Mouse (Mus musculus) MEL (cell line): ENCODE results near the gene Irx5. TPM values are rescaled to one million over a fixed set of nuclear protein-coding genes. Genes with fewer than 3 reads are reported as not detected.

Experiments
- DNase-seq: peaks from one replicate; pipeline ENCODE4 v3.0.0; 2011; ENCODE audit warnings: low read depth, low spot score
- H3K27ac ChIP-seq: 2 replicates; pipeline ENCODE4 v1.5.1; 2012; ENCODE audit warnings: low read depth, mild to moderate bottlenecking, control low read depth, low read length, moderate library complexity; ENCODE audit not compliant: control insufficient read depth
- H3K27me3 ChIP-seq, 2 experiments: fragments of 150-350 bp in 1 of 2; sonication (generic) in 1 of 2; 2 replicates each; pipeline ENCODE4 v1.6.1; 2012; ENCODE audit warnings: low read length in 2 of 2, mild to moderate bottlenecking in 2 of 2, improper control_type of control experiment in 1 of 2, moderate library complexity in 1 of 2; ENCODE audit not compliant: insufficient read depth in 2 of 2, control insufficient read depth in 1 of 2
- H3K36me3 ChIP-seq, 2 experiments: 2 replicates each; pipeline ENCODE4 v1.6.1; 2012 to 2014; ENCODE audit warnings: low read length in 2 of 2, improper control_type of control experiment in 1 of 2, inconsistent platforms in 1 of 2, mild to moderate bottlenecking in 1 of 2; ENCODE audit not compliant: insufficient read depth in 2 of 2, control insufficient read depth in 1 of 2
- H3K4me1 ChIP-seq, 2 experiments: fragments of 150-350 bp in 1 of 2; sonication (generic) in 1 of 2; 2 replicates each; pipeline ENCODE4 v1.6.1; 2012; ENCODE audit warnings: low read length in 2 of 2, improper control_type of control experiment in 1 of 2, mild to moderate bottlenecking in 1 of 2; ENCODE audit not compliant: insufficient read depth in 2 of 2, control insufficient read depth in 1 of 2
- H3K4me3 ChIP-seq, 2 experiments: fragments of 150-350 bp in 1 of 2; sonication (generic) in 1 of 2; 2 replicates each; pipeline ENCODE4 v1.5.1; 2012; ENCODE audit warnings: low read depth in 2 of 2, low read length in 2 of 2, mild to moderate bottlenecking in 2 of 2, moderate library complexity in 2 of 2, control low read depth in 1 of 2, improper control_type of control experiment in 1 of 2; ENCODE audit not compliant: control insufficient read depth in 1 of 2, insufficient read depth in 1 of 2
- H3K79me2 ChIP-seq: 2 replicates; pipeline ENCODE4 v1.6.1; 2012; ENCODE audit warnings: mild to moderate bottlenecking, low read length, moderate library complexity; ENCODE audit not compliant: control insufficient read depth, poor library complexity, insufficient read depth
- H3K9ac ChIP-seq: 2 replicates; pipeline ENCODE4 v1.6.1; 2012; ENCODE audit warnings: low read depth, mild to moderate bottlenecking, control low read depth, low read length, moderate library complexity; ENCODE audit not compliant: control insufficient read depth, poor library complexity, severe bottlenecking
- H3K9me3 ChIP-seq: fragments of 150-350 bp; sonication (generic); replicated peaks from 2 replicates; pipeline ENCODE4 v1.6.1; 2012; ENCODE audit warnings: mild to moderate bottlenecking, low read length, improper control_type of control experiment, moderate library complexity; ENCODE audit not compliant: insufficient read depth
- BHLHE40 ChIP-seq: IDR thresholded peaks from 2 replicates; pipeline ENCODE4 v1.6.1; 2012; ENCODE audit warnings: low read depth, mild to moderate bottlenecking, inconsistent platforms, low read length, improper control_type of control experiment, borderline replicate concordance
- CHD2 ChIP-seq: IDR thresholded peaks from 2 replicates; pipeline ENCODE4 v1.6.1; 2011; ENCODE audit warnings: low read length, improper control_type of control experiment
- CTCF ChIP-seq, 3 experiments: IDR thresholded peaks in 2 of 3; conservative IDR thresholded peaks in 1 of 3; 2 replicates each; pipeline ENCODE4 v1.5.1; 2011 to 2012; ENCODE audit warnings: low read length in 3 of 3, low read depth in 2 of 3, mild to moderate bottlenecking in 2 of 3, improper control_type of control experiment in 1 of 3, inconsistent platforms in 1 of 3, mixed read lengths in 1 of 3, moderate library complexity in 1 of 3; ENCODE audit not compliant: control insufficient read depth in 1 of 3, insufficient read depth in 1 of 3, poor library complexity in 1 of 3, severe bottlenecking in 1 of 3
- EP300 ChIP-seq, 2 experiments: IDR thresholded peaks; 2 replicates each; pipeline ENCODE4 v1.6.1; 2011; ENCODE audit warnings: improper control_type of control experiment in 2 of 2, low read length in 2 of 2, low read depth in 1 of 2, mild to moderate bottlenecking in 1 of 2
- GABPA ChIP-seq: IDR thresholded peaks from 2 replicates; pipeline ENCODE4 v1.6.1; 2012; ENCODE audit warnings: low read depth, mild to moderate bottlenecking, inconsistent platforms, low read length, improper control_type of control experiment, moderate library complexity
- HCFC1 ChIP-seq: IDR thresholded peaks from 2 replicates; pipeline ENCODE4 v1.6.1; 2012; ENCODE audit warnings: low read depth, mild to moderate bottlenecking, inconsistent platforms, low read length, improper control_type of control experiment, moderate library complexity
- JUND ChIP-seq: IDR thresholded peaks from 2 replicates; pipeline ENCODE4 v1.6.1; 2011; ENCODE audit warnings: low read depth, mild to moderate bottlenecking, improper control_type of control experiment, low read length
- MAX ChIP-seq: IDR thresholded peaks from 2 replicates; pipeline ENCODE4 v1.6.1; 2011; ENCODE audit warnings: low read length, improper control_type of control experiment
- MAZ ChIP-seq: IDR thresholded peaks from 2 replicates; pipeline ENCODE4 v1.6.1; 2012; ENCODE audit warnings: low read depth, mild to moderate bottlenecking, inconsistent platforms, low read length, improper control_type of control experiment
- RAD21 ChIP-seq: IDR thresholded peaks from 2 replicates; pipeline ENCODE4 v1.6.1; 2011; ENCODE audit warnings: mild to moderate bottlenecking, low read depth, low read length, improper control_type of control experiment
- RCOR1 ChIP-seq: IDR thresholded peaks from 2 replicates; pipeline ENCODE4 v1.6.1; 2012; ENCODE audit warnings: low read depth, mild to moderate bottlenecking, inconsistent platforms, low read length, improper control_type of control experiment
- SIN3A ChIP-seq: IDR thresholded peaks from 2 replicates; pipeline ENCODE4 v1.6.1; 2012; ENCODE audit warnings: low read length, improper control_type of control experiment, inconsistent platforms
- SMC3 ChIP-seq: IDR thresholded peaks from 2 replicates; pipeline ENCODE4 v1.6.1; 2011; ENCODE audit warnings: low read depth, low read length, improper control_type of control experiment
- ZNF384 ChIP-seq: IDR thresholded peaks from 2 replicates; pipeline ENCODE4 v1.6.1; 2012; ENCODE audit warnings: low read depth, mild to moderate bottlenecking, inconsistent platforms, low read length, improper control_type of control experiment
- polyA plus RNA-seq, 2 experiments: library from polyadenylated mRNA; stranded (reverse) in 1 of 2; unstranded in 1 of 2; fragments of >175 nt in 1 of 2; fragments of >200 nt in 1 of 2; gene quantifications; 2 replicates each; pipeline versions ENCODE4 v1.2.1 to v1.2.4; 2012; ENCODE audit warnings: low replicate concordance in 2 of 2, low read depth in 1 of 2; ENCODE audit not compliant: insufficient read length in 2 of 2, insufficient read depth in 1 of 2, missing spikeins in 1 of 2
- total RNA-seq: library from RNA; depleted of rRNA; stranded (reverse); fragments of 300-350 nt; gene quantifications from 2 replicates; pipeline ENCODE4 v1.2.3, GENCODE M21; 2012

The Irx5 gene
- total and polyA plus RNA-seq, 3 experiments, result 0.15 to 0.43 TPM; not detected in 1

DNA sequence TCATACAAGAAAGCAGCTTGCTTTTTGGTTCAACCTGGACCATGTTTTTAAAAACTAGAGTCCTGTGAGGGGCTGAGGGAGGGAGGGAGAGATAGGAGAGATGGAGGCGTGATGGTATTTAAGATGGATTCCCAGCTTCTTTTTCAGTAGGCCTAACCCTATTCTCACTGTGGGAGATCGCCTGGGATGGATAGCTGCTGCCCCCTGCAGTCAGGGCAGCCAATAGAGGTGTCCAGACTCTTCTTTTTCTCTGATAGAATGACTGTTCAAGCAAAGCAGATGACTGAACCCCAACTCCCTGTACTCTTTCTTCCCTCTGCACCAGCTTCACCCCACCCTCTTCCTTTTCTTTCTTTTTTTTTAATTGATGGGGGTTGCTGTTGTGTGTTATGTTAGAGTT is 23.1 kb downstream of the Irx5 start:
- TF ChIP-seq EP300 (IDR thresholded peaks at IDR 0.05; ENCODE audit: low read depth in 1 of 2, low read length in 2 of 2) (no peak), CTCF (IDR thresholded peaks at IDR 0.05 in 2 of 3, conservative IDR thresholded peaks at IDR 0.05 in 1 of 3; ENCODE audit: control insufficient read depth in 1 of 3, insufficient read depth in 1 of 3, low read depth in 2 of 3, low read length in 3 of 3, poor library complexity in 1 of 3, severe bottlenecking in 1 of 3) (peak in 2 of 3 experiments; percentile 37 to 39; a peak in 3 of 6 replicates), RAD21 (peak; percentile 40), SMC3 (peak; percentile 33)

DNA sequence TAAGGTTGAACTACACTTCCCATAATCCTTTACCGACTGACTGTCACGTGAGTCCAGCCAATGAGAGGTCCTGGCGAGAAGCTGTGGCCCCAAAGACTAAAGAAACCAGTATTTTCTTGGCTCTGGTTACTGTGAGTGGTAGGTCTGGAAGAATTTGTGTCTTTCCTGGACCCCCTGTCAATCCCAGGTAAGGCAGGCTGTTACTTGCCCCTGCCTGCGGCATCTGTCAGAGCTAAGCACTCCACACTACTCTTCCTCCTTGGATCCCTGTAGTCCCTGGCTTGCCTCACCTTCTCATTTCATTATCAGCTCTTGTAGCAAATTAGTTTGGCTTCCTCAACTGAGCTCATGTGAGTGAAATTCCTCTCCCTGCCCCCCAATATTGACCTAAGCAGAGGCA is 30.5 kb downstream of the Irx5 start:
- H3K36me3 ChIP-seq, result no peaks in the 10 kb centered on the region
- H3K27me3 ChIP-seq, result no peaks in the 10 kb centered on the region
- no peak overlapping the region for H3K27ac ChIP-seq
- H3K4me1 ChIP-seq, result no peaks in the 10 kb centered on the region
- H3K4me3 ChIP-seq, result no peak overlapping the region
- no peak for TF ChIP-seq ZNF384
- no peak for TF ChIP-seq SIN3A
- no peak for TF ChIP-seq HCFC1
- TF ChIP-seq JUND, result no peak
- no peak for TF ChIP-seq MAX
- TF ChIP-seq CHD2, result no peak
- no peak for TF ChIP-seq RCOR1
- DNase-seq, result no peak
- H3K79me2 ChIP-seq, result no peaks in the 10 kb centered on the region
- H3K9ac ChIP-seq, result no peak overlapping the region
- H3K9me3 ChIP-seq, result no peaks in the 10 kb centered on the region

More for the DNA sequence above, 23.1 kb downstream of the Irx5 start:
- DNase-seq, result no peak
- Histone ChIP-seq H3K9me3 (no peaks in the 10 kb centered on the region), H3K27me3 (no peaks in the 10 kb centered on the region), H3K79me2 (no peaks in the 10 kb centered on the region), H3K27ac (no peak overlapping the region), H3K4me1 (no peaks in the 10 kb centered on the region), H3K9ac (no peak overlapping the region), H3K36me3 (no peaks in the 10 kb centered on the region), H3K4me3 (no peak overlapping the region)

DNA sequence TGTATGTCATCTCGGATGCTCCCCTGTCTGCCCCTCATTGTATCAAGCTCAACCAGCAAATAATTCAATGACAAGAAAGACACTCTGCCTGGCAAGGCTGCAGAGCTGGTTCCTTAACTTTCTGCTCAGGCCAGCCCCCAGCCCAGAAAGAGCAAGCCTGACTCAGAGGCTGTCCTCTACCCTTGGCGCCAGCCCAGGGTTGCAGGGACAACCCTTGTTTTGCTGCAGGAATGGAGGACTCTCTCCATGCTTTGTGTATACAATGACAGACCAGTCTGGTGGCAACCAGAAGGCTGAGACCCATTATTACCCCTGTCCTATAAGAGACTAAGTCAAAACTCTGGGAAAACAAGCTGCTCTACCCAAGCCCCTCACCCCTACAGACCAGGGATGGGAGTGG is 46.8 kb downstream of the Irx5 start:
- Histone ChIP-seq H3K79me2 (no peaks in the 10 kb centered on the region), H3K4me3 (no peak overlapping the region), H3K27me3 (no peaks in the 10 kb centered on the region), H3K9ac (no peak overlapping the region), H3K4me1 (no peaks in the 10 kb centered on the region), H3K36me3 (no peaks in the 10 kb centered on the region), H3K9me3 (no peaks in the 10 kb centered on the region), H3K27ac (no peak overlapping the region)
- TF ChIP-seq BHLHE40 (no peak), ZNF384 (no peak), GABPA (no peak), CTCF (IDR thresholded peaks at IDR 0.05 in 2 of 3, conservative IDR thresholded peaks at IDR 0.05 in 1 of 3; ENCODE audit: control insufficient read depth in 1 of 3, insufficient read depth in 1 of 3, low read depth in 2 of 3, low read length in 3 of 3, poor library complexity in 1 of 3, severe bottlenecking in 1 of 3) (no peak), MAZ (no peak), SMC3 (no peak)
- no peak for DNase-seq
